Mouse (Mus musculus): ENCODE measurements around the gene Spg11.
"Not testable (repeated sequence)": the region's sequence is repeated elsewhere in the genome, so short reads cannot be mapped to it uniquely, and the experiment has no call there.

Gene Spg11

GRCm38 (mm10) chr2:122065200-122065969, 52.8 kb downstream of the Spg11 start:
- peak; percentile 39 for DNase-seq (ENCODE audit: low read depth, low spot score)

GRCm38 (mm10) chr2:122059365-122060115, 58.6 kb downstream of the Spg11 start:
- peak; percentile 58 for DNase-seq (ENCODE audit: low read depth, low spot score)

DNA sequence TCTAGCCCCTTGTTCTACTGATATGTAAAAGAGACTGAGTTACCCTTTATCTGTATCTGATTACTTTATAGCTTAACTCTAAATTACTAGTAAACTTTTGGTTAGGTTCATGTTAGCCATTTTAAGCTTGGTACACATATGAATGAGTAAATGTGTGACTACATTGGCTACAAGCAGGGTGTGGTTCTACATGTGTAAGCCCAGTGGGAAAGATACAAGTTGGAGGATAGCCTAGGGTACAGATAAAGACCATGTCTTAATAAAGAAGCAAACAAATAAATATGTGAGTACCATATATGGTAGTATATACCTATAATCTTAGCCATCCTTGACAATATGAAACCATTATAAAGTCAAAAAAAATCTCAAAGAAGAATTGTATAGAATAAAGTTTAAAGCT, 74.3 kb downstream of the Spg11 start:
- DNase-seq (ENCODE audit: low read depth, low spot score) = no peak

GRCm38 (mm10) chr2:122036064-122036463, 82.1 kb downstream of the Spg11 start:
- DNase-seq (ENCODE audit: low read depth, low spot score) = no peak

- no peak for DNase-seq (ENCODE audit: low read depth, low spot score)
These were observed 86.2 kb downstream of the Spg11 start for GRCm38 (mm10) chr2:122031970-122032369.

DNA sequence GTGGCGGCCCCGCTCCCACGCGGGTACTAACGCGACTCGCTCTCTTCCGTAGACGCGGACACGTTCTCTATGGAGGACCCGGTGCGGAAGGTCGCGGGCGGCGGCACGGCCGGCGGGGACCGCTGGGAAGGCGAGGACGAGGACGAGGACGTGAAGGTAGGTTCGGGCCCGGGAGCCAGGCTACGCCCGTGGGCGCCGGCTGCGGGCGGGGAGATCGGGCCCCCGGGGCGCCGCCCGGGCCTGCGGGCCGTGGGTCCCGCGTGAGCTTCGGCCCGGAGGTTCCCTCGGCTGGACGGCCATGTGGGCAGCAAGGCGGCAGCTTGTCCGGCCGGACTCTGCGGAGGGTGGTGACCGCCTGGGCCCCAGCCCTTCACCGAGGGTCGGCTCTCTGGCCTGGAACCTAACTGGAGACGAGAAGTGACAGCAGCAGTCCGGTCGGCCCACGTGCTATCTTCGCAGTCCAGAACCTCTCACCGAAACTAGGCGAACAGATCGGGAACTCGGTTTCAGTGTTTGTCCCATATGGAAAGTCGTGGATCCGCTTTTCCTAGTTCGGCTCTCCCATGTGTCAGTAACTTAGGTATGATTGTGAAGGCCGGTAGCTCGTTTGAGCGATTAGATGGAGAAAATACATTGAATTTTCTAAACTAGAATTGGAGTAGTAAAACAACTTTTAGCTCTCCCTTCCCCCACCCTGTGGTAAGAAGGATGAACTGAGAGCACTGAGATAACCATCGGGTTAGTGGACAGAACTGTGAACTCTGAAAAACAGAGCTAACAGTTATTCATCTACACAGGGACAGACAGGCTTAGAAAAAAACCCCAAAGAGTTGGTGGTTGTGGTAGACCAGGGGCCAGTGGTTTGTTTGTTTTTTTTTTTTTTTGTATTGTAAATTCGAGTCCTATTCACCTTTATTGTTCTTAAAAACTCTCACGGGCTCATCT, 89.2 kb downstream of the Spg11 start:
- peak; percentile 41 for DNase-seq (ENCODE audit: low read depth, low spot score)

DNA sequence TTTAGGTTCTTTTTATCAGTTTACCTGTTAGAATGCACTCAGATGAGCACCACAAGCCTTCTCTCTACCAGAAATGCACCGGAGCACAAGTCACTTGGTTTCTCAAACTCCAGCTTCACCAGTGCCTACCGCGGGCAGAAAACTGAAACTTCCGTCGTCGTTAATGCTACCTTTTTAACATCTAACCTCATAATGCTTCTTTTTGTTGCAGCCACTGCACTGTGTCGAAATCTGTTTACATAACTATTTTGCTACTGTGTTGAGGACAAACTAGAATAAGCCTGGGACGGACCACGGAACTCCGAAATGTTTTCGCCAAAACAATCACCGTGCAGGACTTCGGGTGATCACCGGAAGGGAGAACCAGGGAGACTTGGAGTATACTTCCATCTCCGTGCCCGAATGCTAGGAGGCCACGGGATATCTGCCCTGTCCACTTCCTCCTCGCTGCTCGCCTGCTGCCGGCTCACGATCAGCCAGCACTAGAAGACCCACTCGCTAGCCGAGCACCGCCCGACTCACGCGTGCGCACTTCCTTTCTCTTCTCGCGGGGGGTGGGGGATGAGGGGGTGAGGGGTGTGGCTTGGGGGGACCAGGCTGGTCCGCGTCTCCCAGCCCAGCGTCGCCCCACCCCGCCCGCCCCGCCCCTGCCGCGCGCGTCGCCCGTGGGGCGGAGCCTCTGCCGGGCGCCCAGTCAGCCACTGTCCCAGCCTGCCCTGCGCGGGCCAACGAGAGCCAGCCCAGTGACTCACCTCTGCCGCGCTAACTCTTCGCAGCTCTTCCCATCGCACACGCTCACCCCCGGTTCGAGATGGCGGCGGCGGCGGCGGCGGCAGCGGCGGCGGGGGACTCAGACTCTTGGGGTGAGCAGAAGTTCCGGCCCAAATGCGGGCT, 90.1 kb downstream of the Spg11 start, which contains the start of gene Eif3j1:
Gene Eif3j1 (plus strand): TSS at position 685 of the 894 bp plus-strand sequence.
- peak; percentile 95 for DNase-seq (ENCODE audit: low read depth, low spot score)

- not testable (repeated sequence) for DNase-seq (ENCODE audit: low read depth, low spot score)
These were observed 91.1 kb downstream of the Spg11 start for GRCm38 (mm10) chr2:122027091-122027490.

DNA sequence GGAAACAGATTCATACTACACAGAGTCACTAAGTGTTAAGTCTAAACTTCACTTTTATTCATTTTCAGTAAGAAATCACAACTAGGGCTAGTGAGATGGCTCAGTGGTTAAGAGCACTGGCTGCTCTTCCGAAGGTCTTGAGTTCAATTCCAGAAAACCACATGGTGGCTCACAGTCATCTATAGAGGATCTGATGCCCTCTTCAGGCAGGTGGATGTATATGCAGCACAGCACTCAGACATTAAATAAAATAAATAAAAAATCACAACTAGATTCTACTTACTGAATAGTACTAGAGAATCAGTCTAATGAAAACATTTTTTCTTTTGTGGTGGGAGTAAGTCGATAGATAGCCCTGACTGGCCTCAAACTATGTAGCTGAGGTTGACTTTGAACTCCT, 95.9 kb downstream of the Spg11 start:
- DNase-seq (ENCODE audit: low read depth, low spot score) = peak; percentile 13

DNA sequence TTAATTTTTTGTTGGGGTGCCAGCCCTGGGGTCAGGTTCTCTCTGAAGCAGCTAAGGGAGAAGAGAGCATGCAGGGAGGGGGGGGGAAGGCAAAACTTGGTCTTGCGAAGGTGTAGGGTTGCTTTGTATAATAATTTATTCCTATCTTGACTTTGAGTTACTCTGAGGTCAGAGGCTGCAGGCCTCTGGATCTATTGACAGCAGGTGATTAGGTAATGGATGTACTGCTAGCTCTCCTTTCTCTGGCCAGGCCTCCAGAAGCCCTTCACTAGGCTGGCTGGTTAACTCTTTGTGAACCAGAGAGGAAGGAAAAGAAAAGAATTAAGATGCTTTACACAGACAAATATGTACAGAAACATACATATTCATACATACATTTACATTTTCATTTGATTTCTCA, 99.5 kb downstream of the Spg11 start:
- DNase-seq (ENCODE audit: low read depth, low spot score) = no peak

- no peak for DNase-seq (ENCODE audit: low read depth, low spot score)
These were observed 106.7 kb downstream of the Spg11 start for GRCm38 (mm10) chr2:122011441-122011840.

DNA sequence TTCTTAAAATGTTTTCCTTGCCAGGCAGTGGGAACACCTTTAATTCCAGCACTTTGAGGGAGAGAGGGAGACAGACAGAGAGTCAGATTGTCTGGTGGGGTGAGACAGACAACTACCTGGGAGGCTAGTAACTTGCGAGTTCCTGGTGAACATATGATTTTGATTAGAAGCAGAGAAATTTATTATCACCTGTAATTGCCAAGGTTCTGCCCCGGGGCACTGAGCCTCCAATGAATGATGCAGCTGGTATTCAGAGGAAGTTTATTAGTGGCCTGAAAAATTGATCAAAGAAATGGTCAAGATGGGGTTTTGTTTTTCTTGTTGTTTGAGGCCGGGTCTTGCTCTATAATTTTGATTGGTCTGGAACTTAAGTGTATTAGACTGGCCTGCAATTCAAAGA, 109.4 kb downstream of the Spg11 start:
- DNase-seq (ENCODE audit: low read depth, low spot score) = no peak

Data from brain, adult 2 months (tissue).